Mouse (Mus musculus) stomach, embryonic 14.5 days (tissue): ENCODE measurements at regions not wholly inside any gene's neighbourhood (a gene's known extent, or its start where the extent isn't known, plus 50 kb on each side); places are given as distances from the start of the nearest gene placed in this dataset.
A peak's percentile ranks its signal among the peaks of the same experiment; 100 is the strongest.

Experiments
- ATAC-seq: fragments of 200-750 bp; cut with Nextera tagmentation; 2 replicates; pipeline ENCODE4 v1.8.0; 2017; ENCODE audit warnings: low read depth, moderate TSS enrichment; ENCODE audit not compliant: insufficient number of reproducible peaks, insufficient read depth, low FRiP score
- H3K27ac ChIP-seq: fragments of 300-500 bp; sonication (generic); 2 replicates; pipeline ENCODE4 v1.5.1; 2014; ENCODE audit warnings: mild to moderate bottlenecking, low read length, moderate library complexity, mixed read lengths
- H3K27me3 ChIP-seq: fragments of 300-500 bp; sonication (generic); 2 replicates; pipeline ENCODE4 v1.6.1; 2014; ENCODE audit warnings: low read length, control low read depth, mixed read lengths; ENCODE audit not compliant: control insufficient read depth, insufficient read depth
- H3K36me3 ChIP-seq: fragments of 300-500 bp; sonication (generic); 2 replicates; pipeline ENCODE4 v1.6.1; 2014; ENCODE audit warnings: mild to moderate bottlenecking, control low read depth, low read length, moderate library complexity, mixed read lengths; ENCODE audit not compliant: control insufficient read depth, insufficient read depth
- H3K4me1 ChIP-seq: fragments of 300-500 bp; sonication (generic); 2 replicates; pipeline ENCODE4 v1.6.1; 2014; ENCODE audit warnings: low read length, control low read depth, mixed read lengths; ENCODE audit not compliant: control insufficient read depth, insufficient read depth
- H3K4me2 ChIP-seq: fragments of 300-500 bp; sonication (generic); replicated peaks from 2 replicates; pipeline ENCODE4 v1.6.1; 2014; ENCODE audit warnings: low read depth, low read length, control low read depth
- H3K4me3 ChIP-seq: fragments of 300-500 bp; sonication (generic); 2 replicates; pipeline ENCODE4 v1.5.1; 2014; ENCODE audit warnings: low read depth, low read length, control low read depth
- H3K9ac ChIP-seq: fragments of 300-500 bp; sonication (generic); replicated peaks from 2 replicates; pipeline ENCODE4 v1.6.1; 2014; ENCODE audit warnings: low read depth, mild to moderate bottlenecking, control low read depth, low read length, moderate library complexity, mixed read lengths
- H3K9me3 ChIP-seq: fragments of 300-500 bp; sonication (generic); 2 replicates; pipeline ENCODE4 v1.6.1; 2016; ENCODE audit warnings: low read depth, low read length, control low read depth; ENCODE audit not compliant: control insufficient read depth
- WGBS: fragments of 180-500 bp; shearing (Covaris S2); extraction: QIAGEN DNeasy Blood & Tissue Kit; methylation state at CpG from one replicate; pipeline ENCODE4 v1.1.7; 2014; 5-methylcytosine and 5-hydroxymethylcytosine counted together

- Histone ChIP-seq H3K9me3 (no peaks in the 10 kb centered on the region), H3K4me2 (no peak overlapping the region), H3K36me3 (no peaks in the 10 kb centered on the region), H3K27me3 (no peaks in the 10 kb centered on the region), H3K9ac (no peak overlapping the region), H3K4me3 (no peak overlapping the region), H3K4me1 (no peaks in the 10 kb centered on the region), H3K27ac (no peak overlapping the region)
- no peak for ATAC-seq
- WGBS, result 87% methylated on average over 8 of the region's 8 CpGs
Measured at GRCm38 (mm10) chr5:119594541-119594940, 75.9 kb upstream of the Tbx3 start.

DNA sequence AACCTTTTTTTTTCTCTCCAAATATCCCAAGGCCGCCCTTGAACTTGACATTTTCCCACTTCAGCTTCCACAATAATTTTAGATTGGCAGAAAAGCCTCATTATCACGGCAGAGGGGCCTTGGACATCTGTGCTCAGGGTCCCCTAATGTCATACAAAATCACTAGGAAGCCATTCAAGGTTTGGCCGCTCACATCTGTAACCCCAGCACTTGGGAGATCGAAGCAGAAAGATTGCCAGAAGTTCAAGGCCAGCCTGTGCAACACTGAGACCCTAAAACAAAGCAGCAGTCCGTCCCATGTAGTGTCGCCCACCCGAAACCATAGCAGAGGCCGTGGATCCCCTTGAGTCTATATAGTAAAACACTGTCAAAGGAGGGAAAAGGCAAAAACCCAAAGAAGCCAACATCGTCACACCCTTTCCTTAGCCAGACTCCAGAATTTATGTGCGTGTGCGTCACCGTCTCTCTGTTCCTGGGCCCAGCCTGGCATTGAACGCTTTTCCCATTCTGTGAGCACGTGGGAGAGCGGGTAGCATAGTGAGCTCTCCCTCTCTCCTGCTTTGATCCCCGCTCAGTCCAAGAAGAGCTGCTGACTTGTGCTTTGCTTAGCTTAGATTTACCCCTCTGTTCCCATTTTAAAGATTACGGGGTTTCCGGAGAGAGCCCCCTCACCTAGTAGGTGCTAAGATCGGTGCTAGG lies 74.0 kb upstream of the Tbx3 start:
- Histone ChIP-seq H3K27me3 (no peaks in the 10 kb centered on the region), H3K9me3 (no peaks in the 10 kb centered on the region), H3K4me3 (no peak overlapping the region), H3K9ac (no peak overlapping the region), H3K4me1 (no peaks in the 10 kb centered on the region), H3K27ac (no peak overlapping the region), H3K36me3 (no peaks in the 10 kb centered on the region), H3K4me2 (no peak overlapping the region)
- ATAC-seq, result no peak
- 88% methylated on average over 19 of the region's 19 CpGs for WGBS

GRCm38 (mm10) chr5:119596994-119597391 lies 73.5 kb upstream of the Tbx3 start:
- H3K4me3 ChIP-seq, result no peak overlapping the region
- no peaks in the 10 kb centered on the region for H3K36me3 ChIP-seq
- H3K9me3 ChIP-seq, result no peaks in the 10 kb centered on the region
- H3K27me3 ChIP-seq, result no peaks in the 10 kb centered on the region
- ATAC-seq, result no peak
- H3K4me1 ChIP-seq, result no peaks in the 10 kb centered on the region
- no peak overlapping the region for H3K9ac ChIP-seq
- no peak overlapping the region for H3K27ac ChIP-seq
- WGBS, result 81% methylated on average over 7 of the region's 8 CpGs
- no peak overlapping the region for H3K4me2 ChIP-seq

- no peak overlapping the region for H3K4me2 ChIP-seq
Measured at GRCm38 (mm10) chr5:119597530-119597929, 72.9 kb upstream of the Tbx3 start.

GRCm38 (mm10) chr5:119598166-119598565 lies 72.3 kb upstream of the Tbx3 start:
- no peak overlapping the region for H3K4me3 ChIP-seq
- no peak overlapping the region for H3K9ac ChIP-seq
- H3K27ac ChIP-seq, result no peak overlapping the region
- 60% methylated on average over 10 of the region's 10 CpGs for WGBS
- H3K27me3 ChIP-seq, result no peaks in the 10 kb centered on the region
- no peaks in the 10 kb centered on the region for H3K36me3 ChIP-seq
- no peak overlapping the region for H3K4me2 ChIP-seq
- no peak for ATAC-seq
- H3K9me3 ChIP-seq, result no peaks in the 10 kb centered on the region
- H3K4me1 ChIP-seq, result no peaks in the 10 kb centered on the region

More at GRCm38 (mm10) chr5:119597530-119597929, 72.9 kb upstream of the Tbx3 start:
- Histone ChIP-seq H3K36me3 (no peaks in the 10 kb centered on the region), H3K4me1 (no peaks in the 10 kb centered on the region), H3K27me3 (no peaks in the 10 kb centered on the region), H3K9me3 (no peaks in the 10 kb centered on the region), H3K27ac (no peak overlapping the region), H3K4me3 (no peak overlapping the region), H3K9ac (no peak overlapping the region)
- ATAC-seq, result no peak
- WGBS, result 87% methylated on average over 3 of the region's 3 CpGs

- Histone ChIP-seq H3K9ac (no peak overlapping the region), H3K4me3 (no peak overlapping the region), H3K27me3 (no peaks in the 10 kb centered on the region), H3K27ac (no peak overlapping the region), H3K9me3 (no peaks in the 10 kb centered on the region), H3K4me1 (no peaks in the 10 kb centered on the region), H3K36me3 (no peaks in the 10 kb centered on the region), H3K4me2 (no peak overlapping the region)
- WGBS, result 88% methylated on average over 5 of the region's 5 CpGs
- no peak for ATAC-seq
Measured at GRCm38 (mm10) chr5:119601390-119601789, 69.1 kb upstream of the Tbx3 start.

GRCm38 (mm10) chr5:119602001-119602400 lies 68.5 kb upstream of the Tbx3 start:
- no peak for ATAC-seq
- H3K27ac ChIP-seq, result no peak overlapping the region
- no peaks in the 10 kb centered on the region for H3K4me1 ChIP-seq
- H3K9me3 ChIP-seq, result no peaks in the 10 kb centered on the region
- WGBS, result 70% methylated on average over 16 of the region's 16 CpGs
- no peak overlapping the region for H3K4me3 ChIP-seq
- H3K36me3 ChIP-seq, result no peaks in the 10 kb centered on the region
- no peak overlapping the region for H3K9ac ChIP-seq
- H3K4me2 ChIP-seq, result no peak overlapping the region
- no peaks in the 10 kb centered on the region for H3K27me3 ChIP-seq

- H3K36me3 ChIP-seq, result no peaks in the 10 kb centered on the region
- no peak overlapping the region for H3K4me3 ChIP-seq
- no peaks in the 10 kb centered on the region for H3K4me1 ChIP-seq
- H3K9me3 ChIP-seq, result no peaks in the 10 kb centered on the region
- no peak overlapping the region for H3K4me2 ChIP-seq
- WGBS, result 62% methylated on average over 7 of the region's 7 CpGs
- peak; percentile 58; the same call in 1 of the 2 replicates for ATAC-seq
- H3K27ac ChIP-seq, result peak overlapping the region; percentile 22; the same call in 1 of the 2 replicates
- H3K27me3 ChIP-seq, result no peaks in the 10 kb centered on the region
- no peak overlapping the region for H3K9ac ChIP-seq
Measured at GRCm38 (mm10) chr5:119605444-119605843, 65.0 kb upstream of the Tbx3 start.

GRCm38 (mm10) chr5:119613413-119613812 lies 57.1 kb upstream of the Tbx3 start:
- Histone ChIP-seq H3K36me3 (no peaks in the 10 kb centered on the region), H3K27ac (no peak overlapping the region), H3K9me3 (no peaks in the 10 kb centered on the region), H3K4me1 (no peaks in the 10 kb centered on the region), H3K4me2 (no peak overlapping the region), H3K9ac (no peak overlapping the region), H3K4me3 (no peak overlapping the region), H3K27me3 (no peaks in the 10 kb centered on the region)
- ATAC-seq, result peak; percentile 24; the same call in 1 of the 2 replicates
- 30% methylated on average over 6 of the region's 6 CpGs for WGBS
